In the genomic region with DNA sequence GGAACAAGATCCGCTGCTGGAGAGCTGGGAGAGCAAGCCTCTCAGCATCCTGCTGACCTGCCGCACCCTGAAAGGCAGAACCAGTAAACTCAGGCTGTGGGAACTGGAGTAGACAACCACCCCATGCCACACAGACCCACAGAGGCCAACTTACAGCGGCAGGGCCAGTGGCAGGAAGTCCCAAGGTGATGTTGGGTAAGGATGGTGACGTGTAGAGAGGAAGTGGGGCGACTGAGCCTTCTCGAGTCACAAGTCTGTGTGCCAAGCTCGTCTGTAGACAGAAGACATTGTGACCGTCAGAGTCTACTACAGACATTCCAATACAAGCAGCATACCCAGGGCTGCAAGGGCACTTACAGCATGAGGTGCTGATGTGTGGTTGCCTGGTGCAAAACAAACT, we compare ENCODE assay signal across 18 mouse cellular contexts.
DNase-seq lines count a peak whose midpoint lies in the region; ATAC-seq and TF ChIP-seq lines count a peak whose summit lies in the region.
"Had no signal": no experiment of that assay in that cellular context is flagged by ENCODE, and none has a peak within 500 bp of the region (broad histone marks: within the 10 kb centered on the region; RNA-seq: fewer than 3 reads in every experiment).

No protein-coding gene starts in this region.

- peak; percentile 33 to 45 for DNase-seq in lung, adult 18-20 months
- no peak for DNase-seq in lung, adult 2 months
- peak; percentile 19 for DNase-seq in lung, postnatal 14 days
- DNase-seq in naive thymus-derived CD4-positive, alpha-beta T cell, adult 2 months (ENCODE audit: low read depth): peak; percentile 32
- no peak for DNase-seq in ovary, postnatal 14 days (ENCODE audit: low spot score)
- no peak for DNase-seq in cerebellum, adult 8-10 months
- no peak for DNase-seq in adrenal gland, adult 2 months
- DNase-seq: cerebellum, adult 18-20 months; gastrocnemius, postnatal 36 days; kidney, adult 8-10 months had no signal

- no peak for TF ChIP-seq POLR2A in lung, adult 2 months (IDR thresholded peaks at IDR 0.05; ENCODE audit: borderline replicate concordance, extremely low read depth, low read depth, low read length)

- no peak for TF ChIP-seq CTCF in lung, adult 2 months (IDR thresholded peaks at IDR 0.05; ENCODE audit: insufficient read depth, low read length)

- H3K4me3 ChIP-seq in lung, adult 2 months (replicated peaks; ENCODE audit: extremely low read depth, low read depth, low read length): no peak overlapping the region
- H3K4me3 ChIP-seq: erythroblast, embryonic 14.5 days; heart, embryonic 13.5 days; hindbrain, embryonic 15.5 days; limb, embryonic 12.5 days; midbrain, embryonic 13.5 days; neural tube, embryonic 15.5 days had no signal

- no peaks in the 10 kb centered on the region for H3K4me1 ChIP-seq in lung, adult 2 months (ENCODE audit: control insufficient read depth, insufficient read depth, low read length)
- H3K4me1 ChIP-seq: hindbrain, embryonic 15.5 days; limb, embryonic 12.5 days; midbrain, embryonic 13.5 days; neural tube, embryonic 15.5 days had no signal

- WGBS in lung, adult 2 months: 69% methylated on average over 8 of the region's 8 CpGs

- peak; percentile 84 for ATAC-seq in activated CD4-positive, CD25-positive, alpha-beta regulatory T cell, adult 4 months
- ATAC-seq: forebrain, embryonic 16.5 days; midbrain, embryonic 13.5 days had no signal

Comparison
In these comparisons a context has a peak if more than half of its experiments do, and no peak if none do; other contexts are left out.
1. DNase-seq: peak in lung, adult 18-20 months (2 of 2), lung, postnatal 14 days (single experiment) and naive thymus-derived CD4-positive, alpha-beta T cell, adult 2 months (single experiment); none in lung, adult 2 months (single experiment), ovary, postnatal 14 days (single experiment), cerebellum, adult 8-10 months (single experiment) and adrenal gland, adult 2 months (single experiment).